Mouse (Mus musculus): ENCODE data around the gene Gm28048. TPM values are rescaled to one million over a fixed set of nuclear protein-coding genes. Genes with fewer than 3 reads are reported as not detected.

Gm28048 gene
- total and polyA plus RNA-seq, 2 experiments: 13.0 TPM; not detected in 1

- H3K9ac ChIP-seq (ENCODE audit: low read depth, low read length): no peak overlapping the region
- peaks cover 13% of the 10 kb centered on the region for H3K79me2 ChIP-seq (ENCODE audit: control insufficient read depth, insufficient read depth, low read length)
- no peak overlapping the region for H3K4me3 ChIP-seq (ENCODE audit: insufficient read depth, low read depth, low read length)
- TF ChIP-seq CTCF (IDR thresholded peaks at IDR 0.05; ENCODE audit: low read depth, low read length): peak; percentile 72
- no peak for TF ChIP-seq POLR2A (IDR thresholded peaks at IDR 0.05; ENCODE audit: extremely low read depth, insufficient read depth, low read length)
- H3K36me3 ChIP-seq (ENCODE audit: control insufficient read depth, insufficient read depth, low read length): no peaks in the 10 kb centered on the region
- no peak overlapping the region for H3K27ac ChIP-seq (replicated peaks; ENCODE audit: insufficient read depth, low read depth, low read length)
- peak; percentile 69 for DNase-seq (ENCODE audit: extremely low read depth, low read depth, low spot score)
- 36% methylated on average over 2 of the region's 2 CpGs for WGBS
- H3K27me3 ChIP-seq (ENCODE audit: control insufficient read depth, insufficient read depth, low read length): no peaks in the 10 kb centered on the region
- H3K4me1 ChIP-seq (ENCODE audit: control insufficient read depth, insufficient read depth, low read length): peaks cover 7% of the 10 kb centered on the region
These were observed 5.5 kb upstream of the Gm28048 start for GRCm38 (mm10) chr11:22987357-22987756.

DNA sequence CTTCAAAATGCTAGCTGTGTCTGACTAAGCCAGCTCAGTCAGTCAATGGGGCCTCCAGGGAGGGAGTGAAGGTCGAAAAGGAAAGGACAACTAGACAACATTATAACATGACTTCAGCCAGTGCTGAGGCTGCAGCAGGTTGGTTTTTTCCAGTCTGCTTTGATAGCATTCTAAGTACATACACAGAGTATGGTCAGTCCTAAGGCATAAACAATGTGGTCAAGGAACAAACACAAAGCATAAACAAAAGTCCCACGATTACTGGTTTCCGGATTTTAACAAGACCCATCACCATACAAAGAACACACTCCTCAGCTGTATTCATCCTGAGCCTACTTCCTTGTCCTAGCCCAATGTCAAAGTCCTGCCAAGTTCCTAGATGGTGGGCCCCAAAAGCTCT lies 3.6 kb upstream of the Gm28048 start:
- DNase-seq (ENCODE audit: extremely low read depth, low read depth, low spot score): no peak
- no peak overlapping the region for H3K9ac ChIP-seq (ENCODE audit: low read depth, low read length)
- H3K27me3 ChIP-seq (ENCODE audit: control insufficient read depth, insufficient read depth, low read length): no peaks in the 10 kb centered on the region
- H3K79me2 ChIP-seq (ENCODE audit: control insufficient read depth, insufficient read depth, low read length): peaks cover 5% of the 10 kb centered on the region; the same call in 1 of the 2 replicates
- TF ChIP-seq CTCF (IDR thresholded peaks at IDR 0.05; ENCODE audit: low read depth, low read length) (no peak), POLR2A (IDR thresholded peaks at IDR 0.05; ENCODE audit: extremely low read depth, insufficient read depth, low read length) (no peak)
- H3K27ac ChIP-seq (replicated peaks; ENCODE audit: insufficient read depth, low read depth, low read length): no peak overlapping the region
- WGBS: 78% methylated on average over 3 of the region's 3 CpGs
- no peaks in the 10 kb centered on the region for H3K36me3 ChIP-seq (ENCODE audit: control insufficient read depth, insufficient read depth, low read length)
- peaks cover 5% of the 10 kb centered on the region for H3K4me1 ChIP-seq (ENCODE audit: control insufficient read depth, insufficient read depth, low read length)
- no peak overlapping the region for H3K4me3 ChIP-seq (ENCODE audit: insufficient read depth, low read depth, low read length)

GRCm38 (mm10) chr11:22982846-22983245 lies 956 bp upstream of the Gm28048 start:
- TF ChIP-seq POLR2A (IDR thresholded peaks at IDR 0.05; ENCODE audit: extremely low read depth, insufficient read depth, low read length): no peak
- no peak for TF ChIP-seq CTCF (IDR thresholded peaks at IDR 0.05; ENCODE audit: low read depth, low read length)
- DNase-seq (ENCODE audit: extremely low read depth, low read depth, low spot score): no peak
- no peaks in the 10 kb centered on the region; the same call in 1 of the 2 replicates for H3K36me3 ChIP-seq (ENCODE audit: control insufficient read depth, insufficient read depth, low read length)
- no peak overlapping the region for H3K9ac ChIP-seq (ENCODE audit: low read depth, low read length)
- H3K4me1 ChIP-seq (ENCODE audit: control insufficient read depth, insufficient read depth, low read length): peaks cover 11% of the 10 kb centered on the region
- WGBS: 76% methylated on average over 6 of the region's 6 CpGs
- no peaks in the 10 kb centered on the region for H3K27me3 ChIP-seq (ENCODE audit: control insufficient read depth, insufficient read depth, low read length)
- H3K79me2 ChIP-seq (ENCODE audit: control insufficient read depth, insufficient read depth, low read length): peaks cover 12% of the 10 kb centered on the region; the same call in 1 of the 2 replicates
- H3K4me3 ChIP-seq (ENCODE audit: insufficient read depth, low read depth, low read length): no peak overlapping the region
- no peak overlapping the region for H3K27ac ChIP-seq (replicated peaks; ENCODE audit: insufficient read depth, low read depth, low read length)

GRCm38 (mm10) chr11:22981543-22981950 lies 343 bp downstream of the Gm28048 start:
- H3K4me1 ChIP-seq (ENCODE audit: control insufficient read depth, insufficient read depth, low read length): peaks cover 13% of the 10 kb centered on the region
- H3K4me3 ChIP-seq (ENCODE audit: insufficient read depth, low read depth, low read length): peak overlapping the region; percentile 87
- H3K9ac ChIP-seq (ENCODE audit: low read depth, low read length): peak overlapping the region; percentile 88
- DNase-seq (ENCODE audit: extremely low read depth, low read depth, low spot score): no peak
- no peaks in the 10 kb centered on the region for H3K27me3 ChIP-seq (ENCODE audit: control insufficient read depth, insufficient read depth, low read length)
- H3K36me3 ChIP-seq (ENCODE audit: control insufficient read depth, insufficient read depth, low read length): peaks cover 7% of the 10 kb centered on the region
- H3K79me2 ChIP-seq (ENCODE audit: control insufficient read depth, insufficient read depth, low read length): peaks cover 12% of the 10 kb centered on the region; the same call in 1 of the 2 replicates
- no peak for TF ChIP-seq CTCF (IDR thresholded peaks at IDR 0.05; ENCODE audit: low read depth, low read length)
- TF ChIP-seq POLR2A (IDR thresholded peaks at IDR 0.05; ENCODE audit: extremely low read depth, insufficient read depth, low read length): no peak
- H3K27ac ChIP-seq (replicated peaks; ENCODE audit: insufficient read depth, low read depth, low read length): peak overlapping the region; percentile 89
- under 1% methylated on average over 12 of the region's 12 CpGs for WGBS

GRCm38 (mm10) chr11:22981041-22981440 lies 849 bp downstream of the Gm28048 start:
- Histone ChIP-seq H3K27me3 (ENCODE audit: control insufficient read depth, insufficient read depth, low read length) (no peaks in the 10 kb centered on the region), H3K9ac (ENCODE audit: low read depth, low read length) (no peak overlapping the region), H3K79me2 (ENCODE audit: control insufficient read depth, insufficient read depth, low read length) (peaks cover 12% of the 10 kb centered on the region; the same call in 1 of the 2 replicates), H3K27ac (replicated peaks; ENCODE audit: insufficient read depth, low read depth, low read length) (no peak overlapping the region; the same call in 1 of the 2 replicates), H3K4me1 (ENCODE audit: control insufficient read depth, insufficient read depth, low read length) (peaks cover 15% of the 10 kb centered on the region), H3K4me3 (ENCODE audit: insufficient read depth, low read depth, low read length) (no peak overlapping the region), H3K36me3 (ENCODE audit: control insufficient read depth, insufficient read depth, low read length) (peaks cover 12% of the 10 kb centered on the region)
- TF ChIP-seq CTCF (IDR thresholded peaks at IDR 0.05; ENCODE audit: low read depth, low read length) (no peak), POLR2A (IDR thresholded peaks at IDR 0.05; ENCODE audit: extremely low read depth, insufficient read depth, low read length) (no peak)
- 34% methylated on average over 4 of the region's 4 CpGs for WGBS
- no peak for DNase-seq (ENCODE audit: extremely low read depth, low read depth, low spot score)

GRCm38 (mm10) chr11:22979221-22979620 lies 2.7 kb downstream of the Gm28048 start:
- Histone ChIP-seq H3K4me1 (ENCODE audit: control insufficient read depth, insufficient read depth, low read length) (peaks cover 19% of the 10 kb centered on the region), H3K4me3 (ENCODE audit: insufficient read depth, low read depth, low read length) (no peak overlapping the region), H3K27ac (replicated peaks; ENCODE audit: insufficient read depth, low read depth, low read length) (no peak overlapping the region), H3K9ac (ENCODE audit: low read depth, low read length) (0 out of 2 replicates have a peak overlapping the region, but pooled peaks have one; percentile 38), H3K27me3 (ENCODE audit: control insufficient read depth, insufficient read depth, low read length) (no peaks in the 10 kb centered on the region), H3K79me2 (ENCODE audit: control insufficient read depth, insufficient read depth, low read length) (peaks cover 18% of the 10 kb centered on the region; the same call in 1 of the 2 replicates), H3K36me3 (ENCODE audit: control insufficient read depth, insufficient read depth, low read length) (peaks cover 15% of the 10 kb centered on the region)
- 28% methylated on average over 1 of the region's 1 CpGs for WGBS
- TF ChIP-seq POLR2A (IDR thresholded peaks at IDR 0.05; ENCODE audit: extremely low read depth, insufficient read depth, low read length) (no peak), CTCF (IDR thresholded peaks at IDR 0.05; ENCODE audit: low read depth, low read length) (no peak)
- peak; percentile 59 for DNase-seq (ENCODE audit: extremely low read depth, low read depth, low spot score)
